Mouse (Mus musculus) left cerebral cortex, adult 8-10 months (tissue): Measurements from ENCODE around the gene Nabp1. TPM values are rescaled to one million over a fixed set of nuclear protein-coding genes. Genes with fewer than 3 reads are reported as not detected.

ENCODE experiments used
- total RNA-seq, 4 experiments: library from RNA; stranded (reverse); gene quantifications; 2 replicates each; pipeline ENCODE4 v1.2.4; 2022

Nabp1 gene
- total RNA-seq, 4 experiments from 2014 or later = 8.8 to 15.0 (median 12.9) TPM

Other genes with a start within 250 kb of the Nabp1 start
- gene Cavin2, start 189.3 kb downstream of the Nabp1 start, total RNA-seq = 10 to 100 TPM in 1 of 4 experiments, 1 to 10 TPM in 3; 8.4 to 10.1 (median 9.5) TPM